In the genomic region with DNA sequence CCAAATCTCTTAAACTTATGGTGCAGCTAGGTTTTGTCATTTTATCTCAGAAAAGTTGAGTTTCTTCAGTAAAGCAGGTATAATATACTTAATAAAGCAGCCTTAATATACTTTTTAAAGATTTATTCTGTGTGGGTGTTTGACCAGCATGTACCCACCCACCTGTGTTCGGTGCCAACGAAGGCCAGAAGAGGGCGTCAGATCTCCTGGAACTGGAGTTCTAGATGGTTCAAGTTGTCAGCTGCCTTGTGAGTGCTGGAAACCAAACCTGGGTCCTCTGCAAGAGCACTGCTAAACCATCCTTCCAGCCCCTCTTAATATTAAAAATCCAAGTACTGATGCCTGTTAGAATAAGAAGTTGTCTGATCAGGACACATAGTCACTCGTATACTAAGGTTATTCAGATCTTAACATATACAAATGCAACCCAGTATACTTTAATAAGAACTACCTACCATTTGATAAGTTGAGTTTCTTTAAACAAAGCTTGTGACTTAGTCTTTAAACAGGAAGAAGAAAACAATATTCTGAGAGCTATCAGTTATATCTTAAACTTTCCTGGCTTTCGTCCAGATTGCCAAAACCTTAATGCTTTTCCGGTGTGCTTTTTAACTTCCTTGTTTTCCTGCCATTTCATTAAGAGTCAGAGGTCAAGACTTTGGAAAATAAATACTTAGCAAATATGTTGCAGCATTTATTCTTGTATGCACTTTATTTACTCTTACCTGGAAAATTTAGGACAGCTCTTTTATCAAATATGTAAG, we compare ENCODE assay signal across 8 mouse cellular contexts. TPM values are rescaled to one million over a fixed set of nuclear protein-coding genes. Genes with fewer than 3 reads are reported as not detected.
DNase-seq lines count a peak whose midpoint lies in the region; ATAC-seq and TF ChIP-seq lines count a peak whose summit lies in the region.

No protein-coding gene starts in this region.

- DNase-seq in ZHBTc4 (ENCODE audit: low read depth, low spot score) = peak; percentile 61
- no peak for DNase-seq in right cerebral cortex, postnatal 36 days (ENCODE audit: low spot score in 2 of 2)
- no peak for DNase-seq in ovary, postnatal 36 days (ENCODE audit: low spot score)

- peak overlapping the region; percentile 73; the same call in 1 of the 2 replicates for H3K4me2 ChIP-seq in intestine, postnatal 0 days (replicated peaks; ENCODE audit: low read depth)
- H3K4me2 ChIP-seq in intestine, embryonic 16.5 days (ENCODE audit: low read depth, low read length) = no peak overlapping the region
- peak overlapping the region; percentile 67 for H3K4me2 ChIP-seq in heart, embryonic 16.5 days (ENCODE audit: low read depth, low read length)
- no peak overlapping the region; the same call in 1 of the 2 replicates for H3K4me2 ChIP-seq in lung, embryonic 16.5 days (ENCODE audit: low read depth, low read length)

- peaks cover 10% of the 10 kb centered on the region for H3K36me3 ChIP-seq in intestine, postnatal 0 days (ENCODE audit: control insufficient read depth, insufficient read depth)
- peaks cover 13% of the 10 kb centered on the region for H3K36me3 ChIP-seq in intestine, embryonic 16.5 days (ENCODE audit: control insufficient read depth, insufficient read depth, low read length)
- H3K36me3 ChIP-seq in heart, embryonic 16.5 days (ENCODE audit: control insufficient read depth, insufficient read depth) = peaks cover 18% of the 10 kb centered on the region
- H3K36me3 ChIP-seq in lung, embryonic 16.5 days (ENCODE audit: control insufficient read depth, insufficient read depth, low read length) = peaks cover 15% of the 10 kb centered on the region

- no peak overlapping the region for H3K9ac ChIP-seq in intestine, postnatal 0 days (ENCODE audit: low read depth, low read length)
- no peak overlapping the region for H3K9ac ChIP-seq in intestine, embryonic 16.5 days (ENCODE audit: low read depth, low read length)
- H3K9ac ChIP-seq in heart, embryonic 16.5 days (ENCODE audit: low read length) = peak overlapping the region; percentile 99; the same call in 1 of the 2 replicates
- H3K9ac ChIP-seq in lung, embryonic 16.5 days (ENCODE audit: low read length) = no peak overlapping the region

- no peak overlapping the region for H3K27ac ChIP-seq in intestine, postnatal 0 days (ENCODE audit: low read depth, low read length)
- H3K27ac ChIP-seq in intestine, embryonic 16.5 days (ENCODE audit: low read length) = no peak overlapping the region
- peak overlapping the region; percentile 68 for H3K27ac ChIP-seq in heart, embryonic 16.5 days (ENCODE audit: low read length)
- H3K27ac ChIP-seq in lung, embryonic 16.5 days (ENCODE audit: low read length) = 0 out of 2 replicates have a peak overlapping the region, but pooled peaks have one; percentile 16

- no peak overlapping the region for H3K4me3 ChIP-seq in intestine, postnatal 0 days (ENCODE audit: low read depth, low read length)
- no peak overlapping the region for H3K4me3 ChIP-seq in intestine, embryonic 16.5 days (ENCODE audit: low read length)
- H3K4me3 ChIP-seq in heart, embryonic 16.5 days (ENCODE audit: low read length) = peak overlapping the region; percentile 97
- H3K4me3 ChIP-seq in lung, embryonic 16.5 days (ENCODE audit: low read length) = peak overlapping the region; percentile 11; the same call in 1 of the 2 replicates

- peaks cover 9% of the 10 kb centered on the region; the same call in 1 of the 2 replicates for H3K9me3 ChIP-seq in intestine, postnatal 0 days (ENCODE audit: control insufficient read depth)
- H3K9me3 ChIP-seq in intestine, embryonic 16.5 days (ENCODE audit: control insufficient read depth, low read length) = peaks cover 8% of the 10 kb centered on the region
- H3K9me3 ChIP-seq in heart, embryonic 16.5 days (replicated peaks; ENCODE audit: control insufficient read depth, low read length) = peaks cover 10% of the 10 kb centered on the region
- H3K9me3 ChIP-seq in lung, embryonic 16.5 days (ENCODE audit: control insufficient read depth, low read length) = peaks cover 7% of the 10 kb centered on the region

- TF ChIP-seq CTCF in intestine, postnatal 0 days (IDR thresholded peaks at IDR 0.05; ENCODE audit: low read depth) = peak; percentile 44

- no peaks in the 10 kb centered on the region for H3K4me1 ChIP-seq in intestine, postnatal 0 days (replicated peaks; ENCODE audit: control insufficient read depth, insufficient read depth, low read length)
- H3K4me1 ChIP-seq in intestine, embryonic 16.5 days (ENCODE audit: control insufficient read depth, insufficient read depth, low read length) = no peaks in the 10 kb centered on the region
- H3K4me1 ChIP-seq in heart, embryonic 16.5 days (ENCODE audit: control insufficient read depth, insufficient read depth, low read length) = peaks cover 2% of the 10 kb centered on the region; the same call in 1 of the 2 replicates
- peaks cover 3% of the 10 kb centered on the region; the same call in 1 of the 2 replicates for H3K4me1 ChIP-seq in lung, embryonic 16.5 days (replicated peaks; ENCODE audit: control insufficient read depth, insufficient read depth, low read length)

- no peaks in the 10 kb centered on the region for H3K27me3 ChIP-seq in intestine, postnatal 0 days (replicated peaks; ENCODE audit: control insufficient read depth, insufficient read depth, low read length)
- no peaks in the 10 kb centered on the region for H3K27me3 ChIP-seq in intestine, embryonic 16.5 days (replicated peaks; ENCODE audit: control insufficient read depth, insufficient read depth, low read length)
- H3K27me3 ChIP-seq in heart, embryonic 16.5 days (ENCODE audit: control insufficient read depth, insufficient read depth, low read length) = no peaks in the 10 kb centered on the region
- H3K27me3 ChIP-seq in lung, embryonic 16.5 days (ENCODE audit: control insufficient read depth, insufficient read depth, low read depth, low read length) = no peaks in the 10 kb centered on the region

- ATAC-seq in intestine, postnatal 0 days = no peak
- no peak for ATAC-seq in intestine, embryonic 16.5 days
- no peak for ATAC-seq in heart, embryonic 16.5 days (replicated peaks; ENCODE audit: extremely low read depth, insufficient read depth, low FRiP score)
- ATAC-seq in lung, embryonic 16.5 days (ENCODE audit: low read depth) = no peak
- no peak for ATAC-seq in erythroid progenitor cell, adult 5-6 weeks (replicated peaks; ENCODE audit: low FRiP score, poor library complexity, severe bottlenecking)

- WGBS in intestine, postnatal 0 days = 68% methylated on average over 6 of the region's 6 CpGs
- WGBS in intestine, embryonic 16.5 days = 85% methylated on average over 6 of the region's 6 CpGs
- WGBS in heart, embryonic 16.5 days = 82% methylated on average over 6 of the region's 6 CpGs
- WGBS in lung, embryonic 16.5 days = 75% methylated on average over 6 of the region's 6 CpGs

RNA-seq across cellular contexts. Expression of a gene that starts 1.7 kb away (rescaled TPM):
- polyA plus RNA-seq in intestine, postnatal 0 days (2015; fragmentation: Nextera tagmentation; extraction: Ambion mirVana) = 14.1 and 15.3 TPM in 2 replicates
- 15.3 and 16.4 TPM in 2 replicates for polyA plus RNA-seq in intestine, embryonic 16.5 days (2015; fragmentation: Nextera tagmentation; extraction: Ambion mirVana)
- 42.3 and 45.3 TPM in 2 replicates for polyA plus RNA-seq in heart, embryonic 16.5 days (2015; fragmentation: Nextera tagmentation; extraction: Ambion mirVana)
- polyA plus RNA-seq in lung, embryonic 16.5 days (2015; fragmentation: Nextera tagmentation; extraction: Ambion mirVana) = 35.9 and 36.2 TPM in 2 replicates
- 14.4 and 14.7 TPM in 2 replicates for total RNA-seq in erythroid progenitor cell, adult 5-6 weeks (2015; ENCODE audit: low replicate concordance)
- total RNA-seq in erythroid progenitor cell, adult 5-6 weeks (2017; ENCODE audit: low replicate concordance) = 19.6 and 26.3 TPM in 2 replicates

RNA-seq across cellular contexts. Expression of a gene that starts 41.8 kb away (rescaled TPM):
- polyA plus RNA-seq in intestine, postnatal 0 days (2015; fragmentation: Nextera tagmentation; extraction: Ambion mirVana) = 4.3 and 4.7 TPM in 2 replicates
- 15.2 and 15.5 TPM in 2 replicates for polyA plus RNA-seq in intestine, embryonic 16.5 days (2015; fragmentation: Nextera tagmentation; extraction: Ambion mirVana)
- 14.7 and 16.1 TPM in 2 replicates for polyA plus RNA-seq in heart, embryonic 16.5 days (2015; fragmentation: Nextera tagmentation; extraction: Ambion mirVana)
- polyA plus RNA-seq in lung, embryonic 16.5 days (2015; fragmentation: Nextera tagmentation; extraction: Ambion mirVana) = 29.7 and 31.4 TPM in 2 replicates
- 5.9 and 9.0 TPM in 2 replicates for total RNA-seq in erythroid progenitor cell, adult 5-6 weeks (2015; ENCODE audit: low replicate concordance)
- total RNA-seq in erythroid progenitor cell, adult 5-6 weeks (2017; ENCODE audit: low replicate concordance) = 4.7 and 18.7 TPM in 2 replicates

Comparison
In these comparisons a context has a peak if more than half of its experiments do, and no peak if none do; other contexts are left out.
1. H3K4me2 ChIP-seq: peak in intestine, postnatal 0 days (single experiment) and heart, embryonic 16.5 days (single experiment); none in intestine, embryonic 16.5 days (single experiment) and lung, embryonic 16.5 days (single experiment).
2. H3K27ac ChIP-seq: peak in heart, embryonic 16.5 days (single experiment) and lung, embryonic 16.5 days (single experiment); none in intestine, postnatal 0 days (single experiment) and intestine, embryonic 16.5 days (single experiment).
3. H3K4me3 ChIP-seq: peak in heart, embryonic 16.5 days (single experiment) and lung, embryonic 16.5 days (single experiment); none in intestine, postnatal 0 days (single experiment) and intestine, embryonic 16.5 days (single experiment).